Mouse (Mus musculus) cerebellum, adult 9-10 months (tissue): ENCODE results near the gene Leng1.

Experiments
- DNase-seq: peaks from one replicate; pipeline ENCODE4 v3.0.0; 2022

The Leng1 gene

DNA sequence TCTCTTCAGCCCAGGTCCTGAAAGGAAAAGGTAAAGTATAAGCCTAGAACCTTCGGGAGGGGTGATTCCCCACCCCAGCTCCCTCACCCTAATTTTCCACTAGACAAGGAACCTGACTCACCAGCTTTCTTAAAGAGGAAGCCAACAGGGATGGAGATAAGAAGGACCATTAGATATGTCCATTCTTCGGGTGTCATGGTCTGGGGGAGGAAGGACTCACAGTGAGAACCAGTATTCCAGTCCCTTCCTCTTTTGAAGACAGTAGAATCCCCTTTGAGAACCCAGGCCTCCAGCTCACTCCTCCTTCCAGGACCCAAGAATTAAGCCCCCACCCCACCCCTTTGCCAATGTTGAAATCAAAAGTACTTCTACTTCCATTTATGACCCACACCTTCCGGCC, 26.3 kb upstream of the Leng1 start:
- DNase-seq: no peak

DNA sequence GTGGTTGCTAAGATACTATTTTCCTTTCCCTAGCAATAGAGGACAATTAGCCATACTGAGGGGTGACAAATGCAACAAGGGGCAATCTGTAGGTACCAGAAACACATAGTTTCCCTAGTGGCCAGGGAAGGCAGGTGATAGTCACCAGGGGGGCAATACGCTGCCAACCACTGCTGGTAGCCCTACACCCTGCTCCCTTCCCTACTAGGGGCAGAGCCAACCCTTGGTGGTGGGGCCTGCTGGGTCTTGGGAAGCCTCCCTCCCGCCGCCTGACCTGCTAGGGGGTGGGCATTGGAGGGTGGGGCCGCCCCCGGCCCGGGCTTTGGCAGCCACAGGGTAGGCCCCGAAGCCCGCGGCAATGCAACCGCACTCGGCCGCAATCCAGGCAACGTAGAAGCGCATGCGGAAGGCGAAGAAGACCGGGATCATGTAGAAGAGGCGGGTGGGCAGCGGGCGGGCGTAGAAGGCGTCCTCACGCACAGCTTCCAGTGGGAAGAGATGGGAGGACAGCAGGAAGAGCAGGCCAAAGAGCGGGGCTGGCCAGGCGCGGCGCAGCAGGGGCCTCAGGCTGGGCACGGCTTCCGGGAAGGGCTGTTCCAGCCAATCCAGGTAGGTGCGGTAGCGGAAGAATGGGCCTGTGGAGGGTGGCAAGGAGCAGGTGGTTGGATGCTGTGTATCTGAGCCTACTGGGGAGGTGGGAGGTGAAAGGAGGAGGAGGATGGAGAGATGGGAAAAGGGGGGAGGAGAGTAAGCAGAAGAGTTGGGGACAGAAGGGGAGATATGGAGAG, 20.0 kb upstream of the Leng1 start:
- DNase-seq: peak; percentile 71

DNA sequence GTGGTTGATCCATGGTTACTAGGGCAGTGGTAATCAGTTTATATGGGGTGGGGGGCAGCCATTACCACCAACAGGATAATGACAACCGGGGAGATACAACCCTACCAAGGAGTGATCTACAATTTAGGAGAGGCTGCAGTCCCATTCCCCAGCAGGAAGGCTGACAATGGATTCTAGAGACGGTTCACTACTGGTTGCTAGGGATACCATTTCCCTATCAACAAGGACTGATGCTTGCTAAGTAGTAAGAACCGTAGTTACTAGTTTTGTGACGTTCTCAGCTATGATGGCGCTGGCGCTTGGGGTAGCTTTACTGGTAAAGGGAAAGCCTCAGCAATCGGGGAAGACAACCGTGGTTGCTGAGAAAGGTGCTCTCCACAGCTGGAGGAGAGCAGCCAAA, 19.1 kb upstream of the Leng1 start:
- DNase-seq: peak; percentile 27

DNA sequence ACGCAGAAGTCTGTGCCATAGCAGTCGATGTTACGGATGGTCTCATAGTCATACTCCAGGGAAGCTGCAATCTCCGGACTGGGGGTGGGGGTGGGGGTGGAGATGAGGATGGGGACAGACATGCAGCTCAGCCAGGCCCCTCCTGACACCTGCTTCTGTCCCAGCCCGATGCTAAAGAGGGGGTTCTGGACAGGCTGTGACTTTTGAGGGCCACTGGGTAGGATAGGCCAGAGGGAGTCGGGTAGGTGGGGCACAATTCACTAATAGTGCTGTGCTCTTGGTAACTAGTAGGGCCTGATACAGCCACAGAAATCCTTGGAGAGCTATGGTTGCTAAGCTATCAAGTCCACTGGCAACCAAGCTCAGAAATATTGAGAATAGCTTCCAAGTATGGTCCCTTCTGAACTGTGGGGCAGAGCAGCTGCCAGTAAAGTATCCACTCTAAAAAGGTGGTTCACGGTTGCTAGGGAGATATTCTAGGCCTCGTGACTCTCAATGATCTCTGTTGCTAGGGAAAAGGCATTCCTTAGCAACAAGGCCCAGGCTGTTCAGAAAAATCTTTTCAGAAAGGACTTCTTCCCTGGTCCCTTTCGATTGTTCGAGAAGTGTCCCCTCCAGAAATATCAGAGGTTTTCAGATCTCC, 18.4 kb upstream of the Leng1 start:
- DNase-seq: no peak

DNA sequence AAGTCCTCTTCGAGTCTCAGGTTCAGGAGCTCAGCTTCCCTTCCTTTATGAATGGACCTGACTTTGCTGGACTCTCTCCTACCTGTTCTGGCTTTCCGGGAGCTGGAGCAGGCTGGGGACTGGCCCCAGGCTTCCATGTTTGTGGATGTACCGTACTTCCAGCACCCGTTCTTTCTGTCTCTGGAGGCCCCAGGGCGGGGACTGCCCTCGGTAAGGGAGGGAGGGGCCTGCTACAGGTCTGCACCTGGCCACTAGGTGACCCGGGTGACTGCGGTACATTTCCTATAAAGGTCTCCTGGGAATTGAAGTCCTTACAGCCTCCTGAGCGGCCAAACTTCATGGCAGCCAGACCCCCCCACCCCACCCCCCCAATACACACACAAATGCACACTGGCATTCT, 11.7 kb upstream of the Leng1 start, which contains the start of gene Tmc4:
Tmc4 (minus strand) TSS at position 212 of the 400 bp plus-strand sequence.
- no peak for DNase-seq

DNA sequence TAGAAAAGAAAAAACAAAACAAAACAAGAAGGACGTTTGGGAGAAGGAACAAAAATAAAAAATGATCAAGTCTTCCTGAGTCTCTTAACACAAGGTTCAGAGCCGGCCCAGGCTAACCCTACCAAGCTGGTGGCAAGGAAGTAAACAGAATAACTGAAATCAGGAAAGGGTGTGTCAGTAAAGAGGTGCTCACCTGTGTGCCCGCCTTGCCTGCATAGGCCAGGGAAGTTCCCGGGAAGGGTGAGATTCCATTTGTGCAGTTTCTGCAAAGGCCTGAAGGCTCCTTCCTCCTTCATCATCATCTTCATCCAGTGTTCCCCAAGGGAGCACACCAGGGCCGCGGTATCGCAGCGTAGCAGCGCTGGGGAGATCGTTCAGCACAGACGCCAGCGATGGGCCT, 10.7 kb upstream of the Leng1 start:
- no peak for DNase-seq

DNA sequence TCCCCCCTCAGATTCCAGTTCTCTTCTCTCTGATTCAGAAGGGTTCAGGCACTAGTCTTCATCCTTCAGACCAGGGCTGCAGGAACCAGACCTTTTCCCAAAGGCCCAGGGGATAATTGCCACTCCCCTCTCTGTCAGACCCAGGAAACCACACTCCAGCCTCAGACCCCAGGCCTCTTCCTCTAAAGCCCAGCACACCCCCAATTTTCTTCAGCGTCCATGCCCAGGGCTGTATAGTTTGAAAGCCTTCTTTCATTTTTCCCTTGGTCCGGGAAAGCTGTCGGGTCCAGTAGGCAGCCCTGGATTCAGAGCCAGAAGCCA, 9.5 kb upstream of the Leng1 start:
- DNase-seq: no peak

DNA sequence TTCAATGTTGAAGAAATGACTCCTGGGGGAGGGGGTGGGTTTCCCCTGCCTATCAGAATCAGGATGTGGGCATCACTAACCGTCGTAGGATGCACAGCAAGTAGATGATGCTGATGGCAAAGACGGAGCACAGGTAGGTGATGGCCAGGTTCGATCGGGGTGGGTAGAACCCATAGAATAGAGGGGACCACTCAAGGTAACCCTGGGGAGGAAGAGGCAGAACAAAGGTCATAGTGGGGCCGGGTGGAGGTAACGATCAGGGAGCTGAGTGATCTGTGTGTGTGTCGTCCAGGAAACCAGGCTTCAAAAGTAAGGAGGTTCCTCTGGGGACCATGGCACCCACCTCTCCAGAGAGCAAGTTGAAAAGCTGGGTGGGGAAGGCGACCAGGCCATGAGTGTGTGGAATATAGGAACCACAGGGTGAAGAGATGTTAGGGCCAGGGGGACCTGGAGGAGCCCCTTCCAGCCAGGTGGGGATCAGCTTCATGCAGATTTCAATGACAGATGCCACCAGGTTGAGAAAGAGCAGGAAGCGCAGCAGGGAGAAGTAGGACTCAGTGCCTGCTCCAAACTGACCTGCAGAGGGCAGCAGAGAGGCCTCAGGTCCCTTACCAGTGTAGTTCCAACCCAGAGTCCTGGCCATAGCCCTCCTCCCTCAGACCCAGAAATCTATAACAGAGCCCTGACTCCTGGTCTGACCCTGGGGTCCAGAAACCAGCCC, 9.0 kb upstream of the Leng1 start:
- peak; percentile 85 for DNase-seq

DNA sequence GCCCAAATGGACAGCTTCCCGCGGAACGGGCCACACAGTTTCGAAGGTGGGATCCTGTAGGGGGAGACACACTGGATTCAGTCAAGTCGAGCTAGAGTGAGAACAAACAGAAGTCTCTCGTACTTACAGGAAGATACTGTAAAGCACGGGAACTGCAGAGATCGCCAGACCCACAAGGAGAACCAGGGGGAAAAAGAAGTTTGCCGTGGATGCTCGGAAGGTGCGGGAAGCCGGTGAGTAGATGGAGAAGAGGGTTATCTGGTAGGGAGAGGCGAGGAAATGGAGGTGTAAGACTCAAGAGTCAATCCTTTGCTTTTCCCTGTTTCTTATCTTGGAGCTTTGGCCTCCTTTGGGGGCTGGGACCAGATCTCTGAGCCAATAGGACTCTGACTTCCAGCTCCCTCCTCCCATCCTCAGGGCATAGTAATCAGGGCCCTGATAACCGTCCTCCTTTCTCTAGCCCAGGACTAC, 1.3 kb upstream of the Leng1 start:
- no peak for DNase-seq

DNA sequence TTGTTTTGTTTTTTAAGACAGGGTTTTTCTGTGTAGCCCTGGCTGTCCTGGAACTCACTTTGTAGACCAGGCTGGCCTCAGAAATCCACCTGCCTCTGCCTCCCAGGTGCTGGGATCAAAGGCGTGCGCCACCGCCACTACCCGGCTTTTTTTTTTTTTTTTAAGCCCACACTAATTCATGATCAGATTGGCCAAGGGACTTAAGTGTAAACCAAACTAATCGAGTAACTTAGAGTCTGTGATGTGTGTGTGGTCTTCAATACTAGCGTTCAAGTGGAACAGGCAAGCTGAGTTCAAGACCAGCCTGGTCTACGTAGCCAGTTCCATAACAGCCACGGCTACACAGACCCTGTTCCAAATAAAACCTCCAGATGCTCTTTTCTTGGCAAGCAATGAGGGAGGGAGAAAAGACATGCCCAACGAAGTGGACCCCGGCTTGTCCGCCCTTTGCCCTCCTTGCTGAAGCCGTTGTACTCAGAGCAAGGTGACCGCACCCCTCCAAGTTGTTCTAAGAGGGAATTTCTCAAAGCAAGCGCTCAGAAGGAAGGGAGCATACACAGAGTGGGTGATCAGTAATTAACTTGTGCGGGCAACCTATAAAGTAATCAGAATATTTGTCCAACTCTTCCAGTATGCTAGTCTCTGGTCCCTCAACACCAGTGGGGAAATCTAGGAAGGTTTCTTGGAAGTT, 971 bp downstream of the Leng1 start:
- DNase-seq: peak; percentile 52

DNA sequence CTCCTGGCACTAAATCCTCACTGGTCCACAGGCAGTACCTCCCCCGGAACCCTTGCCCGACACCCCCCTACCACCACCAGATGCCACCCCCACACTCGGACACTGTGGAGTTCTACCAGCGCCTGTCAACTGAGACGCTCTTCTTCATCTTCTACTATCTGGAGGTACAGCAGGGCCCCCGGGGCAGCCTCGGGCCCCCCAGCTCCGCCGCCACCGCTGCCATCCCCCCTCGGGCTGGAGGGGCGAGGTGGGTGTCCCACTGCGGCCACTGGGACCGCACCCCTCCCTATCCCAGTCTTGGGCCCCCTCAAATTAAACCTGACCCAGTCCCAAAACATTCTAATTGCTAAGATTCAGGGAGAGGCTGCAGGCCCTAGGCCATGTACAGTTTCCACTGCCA, 7.1 kb downstream of the Leng1 start:
- DNase-seq: no peak

DNA sequence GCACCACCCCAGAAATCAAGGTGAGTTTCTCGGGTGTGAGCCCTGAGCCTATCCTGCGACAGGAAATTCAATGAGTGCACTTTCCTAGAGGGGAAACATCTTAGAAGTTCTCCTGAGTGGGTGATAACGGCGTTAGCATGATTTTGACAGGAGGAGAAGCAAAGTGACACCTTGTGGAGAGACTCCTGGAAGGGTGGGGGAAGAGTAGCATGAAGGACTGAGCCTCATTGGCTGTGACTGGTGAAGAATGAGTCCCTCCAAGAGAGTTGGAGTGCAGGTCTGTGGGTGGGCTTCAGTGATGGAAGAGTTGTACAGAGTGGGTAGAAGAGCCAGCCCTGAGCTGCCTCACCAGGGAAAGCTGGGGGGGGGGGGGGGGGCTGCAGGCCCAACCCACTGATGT, 8.7 kb downstream of the Leng1 start:
- DNase-seq: no peak

DNA sequence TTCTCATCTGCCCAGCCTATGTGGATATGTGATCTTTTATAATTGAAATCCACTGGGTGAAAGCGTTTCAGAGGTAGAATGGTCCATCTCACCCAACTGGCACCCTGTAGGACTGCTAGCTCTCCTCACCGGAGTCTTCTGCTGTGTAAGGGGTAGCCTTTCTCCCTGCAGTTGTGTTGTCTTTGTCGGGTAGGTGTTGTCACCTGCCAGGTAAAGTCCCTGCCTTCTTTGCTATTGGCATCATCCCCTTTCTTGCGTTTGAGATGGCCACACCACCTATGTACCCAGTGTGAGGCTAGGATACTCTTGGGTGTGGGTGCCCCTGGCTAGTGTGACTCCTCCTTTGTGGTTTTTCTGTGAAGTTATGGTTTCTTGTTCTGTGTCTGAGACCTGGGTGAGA, 19.0 kb downstream of the Leng1 start:
- no peak for DNase-seq

DNA sequence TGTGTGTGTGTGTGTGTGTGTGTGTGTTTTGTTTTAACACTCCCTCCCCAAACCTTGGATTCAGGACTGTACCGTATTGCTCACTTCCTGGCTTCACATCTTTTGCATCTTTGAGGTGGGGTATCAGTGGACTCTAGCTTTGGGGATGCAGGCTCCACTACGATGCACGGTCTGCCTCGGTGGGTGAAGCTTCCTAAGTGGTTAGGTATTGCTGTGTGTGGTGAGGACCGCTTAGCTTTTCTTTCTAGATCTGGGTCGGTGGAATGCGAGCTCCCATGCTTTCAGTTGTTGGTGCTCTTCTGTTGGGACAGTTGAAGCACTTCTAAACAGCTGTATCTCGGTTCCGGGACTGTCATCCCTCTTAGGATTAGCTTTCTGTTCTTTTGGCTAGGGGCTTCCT, 19.5 kb downstream of the Leng1 start:
- no peak for DNase-seq

DNA sequence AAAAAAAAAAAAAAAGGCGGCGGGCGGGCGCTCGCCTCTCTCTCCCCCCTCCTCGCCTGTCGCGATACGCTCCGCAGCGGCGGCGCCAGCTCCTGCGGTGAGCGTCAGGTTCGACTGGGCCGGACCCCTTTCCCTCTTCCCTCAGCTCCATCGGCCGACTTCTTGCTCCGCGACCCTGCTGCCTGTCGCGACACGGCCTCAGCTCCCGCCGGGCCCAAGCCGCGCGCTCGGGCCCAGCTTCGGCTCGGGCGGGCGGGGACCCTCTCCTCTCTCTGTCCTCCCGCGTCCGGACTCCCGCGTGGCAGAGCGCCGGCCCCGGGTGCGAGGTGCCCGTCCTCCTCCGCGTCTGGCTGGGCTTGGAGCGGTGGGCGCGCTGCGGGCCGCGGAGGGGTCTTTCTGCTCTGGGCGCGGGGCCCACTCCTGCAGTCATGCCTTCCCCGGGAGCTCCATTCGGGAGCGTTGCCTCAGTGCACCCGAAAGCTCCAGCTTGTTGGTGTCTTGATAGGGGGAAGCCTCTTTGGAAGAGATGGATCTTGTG, 20.1 kb downstream of the Leng1 start:
- DNase-seq: peak; percentile 69

DNA sequence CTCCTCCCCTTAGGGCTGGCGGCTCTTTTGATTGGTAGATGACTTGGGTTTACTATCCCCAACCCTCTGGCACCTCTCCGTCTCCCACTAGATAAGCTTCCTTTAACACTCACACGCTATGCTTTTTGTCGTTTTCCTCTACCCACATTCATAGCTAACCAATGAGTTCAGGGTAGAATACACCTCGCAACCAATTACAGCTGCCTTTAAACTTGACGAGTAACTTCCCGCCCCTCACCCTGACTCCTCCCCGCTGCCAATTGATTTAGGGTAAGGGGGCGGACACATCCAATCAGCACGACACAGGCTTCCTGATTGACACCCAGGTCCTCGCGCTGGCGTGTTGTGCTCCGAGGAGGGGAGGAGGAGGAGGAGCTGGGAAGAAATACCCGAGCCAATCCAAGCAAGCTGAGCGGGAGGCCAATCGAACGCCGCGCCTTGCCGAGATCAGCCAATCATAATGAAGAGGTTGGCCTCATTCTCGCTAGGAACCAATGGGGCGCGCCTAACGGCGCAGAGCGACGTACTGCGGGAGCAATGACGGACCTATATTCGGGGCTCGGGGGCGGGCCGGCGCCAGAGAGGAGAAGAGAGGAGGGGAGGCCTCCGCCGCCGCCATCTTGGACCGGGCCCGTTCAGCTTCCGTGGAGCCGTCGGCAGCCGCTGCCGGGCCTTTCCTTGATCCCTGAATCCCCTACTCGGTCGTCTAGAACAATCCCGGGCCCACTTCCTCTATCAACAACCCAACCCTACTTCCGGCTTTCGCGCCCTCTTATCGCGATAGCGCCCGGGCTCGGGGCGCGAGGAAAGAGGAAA, 20.8 kb downstream of the Leng1 start, which contains the start of gene Cnot3:
Cnot3 (plus strand) TSS at position 597 of the 816 bp plus-strand sequence.
- DNase-seq: peak; percentile 100

DNA sequence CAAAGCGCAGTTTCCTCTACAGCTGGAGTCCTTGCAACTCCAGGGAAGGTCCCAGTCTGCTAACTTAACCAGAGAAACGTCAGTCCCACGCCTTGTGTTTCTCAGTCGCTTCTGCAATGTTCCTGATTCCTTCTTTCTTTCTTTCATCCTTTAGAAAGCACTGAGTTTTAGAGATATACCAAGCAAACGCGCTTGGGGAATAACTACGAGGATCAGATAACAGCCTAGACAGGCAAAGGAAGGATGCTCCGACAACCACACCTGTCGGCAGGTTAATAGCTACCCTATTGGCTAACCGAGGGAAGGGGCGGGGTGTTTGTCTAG, 21.3 kb downstream of the Leng1 start:
- no peak for DNase-seq

DNA sequence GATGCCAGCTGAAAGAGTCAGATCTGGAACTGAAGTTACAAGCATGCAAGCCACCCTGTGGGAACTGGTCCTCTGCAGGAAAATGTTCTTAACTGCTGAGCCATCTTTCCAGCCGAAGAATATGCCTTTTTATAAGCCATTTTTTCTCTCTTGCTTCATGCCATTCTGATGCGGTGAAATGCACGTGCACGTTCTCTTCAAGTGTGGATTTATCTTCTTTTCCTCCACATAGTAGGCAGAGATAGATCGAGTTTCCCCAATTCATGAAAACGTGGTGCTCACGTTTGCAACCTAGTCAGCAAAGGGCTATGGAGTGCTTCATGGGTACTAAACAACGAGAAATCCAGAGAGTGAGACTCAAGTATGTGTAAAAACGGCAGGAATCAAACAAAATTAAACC, 21.8 kb downstream of the Leng1 start:
- peak; percentile 58 for DNase-seq

DNA sequence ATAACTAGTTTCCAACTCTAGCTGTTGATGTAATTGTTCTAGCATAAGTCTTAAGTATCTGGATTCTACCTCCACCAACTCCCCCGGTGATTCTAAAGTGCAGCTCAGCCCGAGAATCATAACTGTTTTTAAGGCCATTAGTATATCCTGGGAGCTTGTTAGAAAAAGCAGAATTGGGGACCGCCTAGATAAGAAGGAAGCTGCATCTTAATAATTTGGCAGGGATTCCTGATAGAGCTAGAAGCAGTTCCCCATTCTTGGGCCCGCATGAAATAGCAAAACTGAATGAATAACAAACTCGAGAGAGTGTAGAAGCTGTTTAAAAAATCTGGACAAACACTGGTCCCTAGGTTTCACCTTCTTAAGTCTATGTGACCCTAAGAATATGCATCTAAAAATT, 22.2 kb downstream of the Leng1 start:
- DNase-seq: no peak

DNA sequence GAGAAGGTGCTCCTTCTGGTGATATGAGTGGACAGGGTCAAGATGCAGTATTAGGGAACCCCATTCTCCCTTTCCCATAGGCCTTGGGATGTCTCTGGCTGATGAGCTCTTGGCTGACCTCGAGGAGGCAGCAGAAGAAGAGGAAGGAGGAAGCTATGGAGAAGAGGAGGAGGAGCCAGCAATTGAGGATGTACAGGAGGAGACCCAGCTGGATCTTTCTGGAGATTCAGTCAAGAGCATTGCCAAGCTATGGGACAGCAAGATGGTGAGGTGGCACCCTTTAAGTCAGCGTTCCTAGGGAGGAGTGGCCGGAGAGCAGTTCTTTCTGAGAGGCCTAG, 35.2 kb downstream of the Leng1 start:
- DNase-seq: peak; percentile 58

DNA sequence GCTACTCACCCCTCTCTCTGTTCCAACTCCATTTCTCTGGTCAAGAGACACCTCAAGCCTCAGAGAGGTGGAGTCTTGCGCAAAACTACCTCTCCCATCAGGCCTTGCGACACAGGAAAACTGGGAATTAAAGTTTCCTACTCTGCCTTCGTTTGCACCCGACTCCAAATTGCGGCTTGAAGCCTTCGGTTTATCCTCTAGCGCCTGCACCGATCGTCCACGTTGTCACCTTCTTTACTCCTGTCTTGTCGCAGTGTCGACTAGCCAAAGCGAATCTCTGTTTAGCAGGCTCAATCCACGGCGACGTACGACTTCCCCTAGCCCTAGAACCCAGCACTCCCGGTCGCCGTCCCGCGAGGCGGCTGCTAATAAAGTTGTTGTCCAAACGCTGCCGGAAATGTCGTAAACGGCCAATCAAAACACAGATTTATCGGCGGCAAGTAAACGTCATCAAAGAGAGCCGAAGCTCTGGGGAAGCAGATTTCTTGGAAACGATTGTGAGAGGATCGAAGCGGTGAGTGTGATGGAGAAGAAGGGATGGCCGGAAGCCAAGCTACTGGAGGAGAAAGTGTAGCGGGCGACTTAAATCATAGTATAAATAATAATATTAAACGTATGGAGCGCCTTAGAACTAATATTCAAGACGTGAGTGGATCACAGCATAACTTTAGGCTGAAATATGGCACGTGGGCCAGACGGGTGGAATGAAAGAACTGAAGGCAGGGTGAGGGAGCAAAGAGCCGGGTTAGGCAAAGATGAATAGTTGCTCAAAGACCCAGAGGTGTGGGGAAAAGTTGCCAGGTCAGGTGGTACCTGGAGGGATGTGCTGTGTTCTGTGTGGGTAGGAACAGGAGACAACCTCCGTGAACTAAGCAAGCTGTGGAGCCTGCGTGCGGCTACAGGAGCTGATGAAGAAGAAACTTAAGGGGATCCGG, 35.8 kb downstream of the Leng1 start, which contains the start of the genes Tfpt and Prpf31:
Tfpt (minus strand) TSS at position 387 of the 935 bp plus-strand sequence.
Prpf31 (plus strand) TSS at position 443 of the 935 bp plus-strand sequence.
- DNase-seq: peak; percentile 96
